Mouse (Mus musculus) small intestine, adult 2 months (tissue): ENCODE measurements around the gene Zfp511. TPM values are rescaled to one million over a fixed set of nuclear protein-coding genes. Genes with fewer than 3 reads are reported as not detected.

Source experiments
- H3K27ac ChIP-seq: fragments of 200-500 bp; 2 replicates; pipeline ENCODE4 v1.5.1; 2012; ENCODE audit warnings: low read depth, low read length, control low read depth, inconsistent platforms; ENCODE audit not compliant: insufficient read depth
- H3K27me3 ChIP-seq: fragments of 200-500 bp; 2 replicates; pipeline ENCODE4 v1.6.1; 2012; ENCODE audit warnings: mild to moderate bottlenecking, moderate library complexity, low read length, inconsistent platforms; ENCODE audit not compliant: control insufficient read depth, insufficient read depth
- H3K36me3 ChIP-seq: fragments of 200-500 bp; 2 replicates; pipeline ENCODE4 v1.6.1; 2012; ENCODE audit warnings: mild to moderate bottlenecking, low read length, control low read depth, inconsistent platforms; ENCODE audit not compliant: control insufficient read depth, insufficient read depth
- H3K4me1 ChIP-seq: fragments of 200-500 bp; 2 replicates; pipeline ENCODE4 v1.6.1; 2012; ENCODE audit warnings: low read length, inconsistent platforms, mixed read lengths; ENCODE audit not compliant: control insufficient read depth, insufficient read depth, insufficient read length
- H3K4me3 ChIP-seq: fragments of 200-500 bp; 2 replicates; pipeline ENCODE4 v1.5.1; 2012; ENCODE audit warnings: low read depth, mild to moderate bottlenecking, control low read depth, inconsistent platforms, low read length, moderate library complexity
- CTCF ChIP-seq: fragments of 200-500 bp; IDR thresholded peaks from 2 replicates; pipeline ENCODE4 v1.5.1; 2012; ENCODE audit warnings: low read depth, mild to moderate bottlenecking, control low read depth, inconsistent platforms, low read length, moderate library complexity, mixed read lengths; ENCODE audit not compliant: insufficient replicate concordance, insufficient read length; ENCODE audit errors: extremely low read depth
- POLR2A ChIP-seq: fragments of 200-500 bp; IDR thresholded peaks from 2 replicates; pipeline ENCODE4 v1.6.1; 2012; ENCODE audit warnings: low read depth, mild to moderate bottlenecking, control low read depth, inconsistent platforms, low read length, moderate library complexity
- WGBS: fragments of 180-500 bp; shearing (Covaris S2); methylation state at CpG from one replicate; pipeline ENCODE4 v1.1.7; 2018; 5-methylcytosine and 5-hydroxymethylcytosine counted together
- polyA plus RNA-seq: library from polyadenylated mRNA; depleted of rRNA; stranded (reverse); fragments of >200 nt; gene quantifications from 2 replicates; pipeline ENCODE4 v1.2.3, GENCODE M21; 2012

The Zfp511 gene
- polyA plus RNA-seq, 1 experiment = 54.9 TPM

- Histone ChIP-seq H3K27me3 (peaks cover 49% of the 10 kb centered on the region), H3K4me1 (peaks cover 18% of the 10 kb centered on the region), H3K4me3 (peak overlapping the region; percentile 63), H3K27ac (no peak overlapping the region), H3K36me3 (no peaks in the 10 kb centered on the region)
- 2% methylated on average over 34 of the region's 34 CpGs for WGBS
- TF ChIP-seq POLR2A (no peak), CTCF (no peak)
Measured at GRCm38 (mm10) chr7:140049115-140049689, 13.0 kb downstream of the Zfp511 start.

GRCm38 (mm10) chr7:140054124-140054523 is 17.9 kb downstream of the Zfp511 start:
- H3K27me3 ChIP-seq = peaks cover 41% of the 10 kb centered on the region
- no peak overlapping the region for H3K27ac ChIP-seq
- TF ChIP-seq POLR2A = no peak
- TF ChIP-seq CTCF = no peak
- H3K4me3 ChIP-seq = no peak overlapping the region
- no peaks in the 10 kb centered on the region for H3K36me3 ChIP-seq
- WGBS = 81% methylated on average over 4 of the region's 4 CpGs
- peaks cover 13% of the 10 kb centered on the region for H3K4me1 ChIP-seq

- TF ChIP-seq CTCF (no peak), POLR2A (no peak)
- Histone ChIP-seq H3K36me3 (no peaks in the 10 kb centered on the region), H3K4me3 (peak overlapping the region; percentile 49), H3K4me1 (peaks cover 16% of the 10 kb centered on the region), H3K27me3 (peaks cover 31% of the 10 kb centered on the region), H3K27ac (no peak overlapping the region)
- WGBS = 6% methylated on average over 53 of the region's 53 CpGs
Measured at GRCm38 (mm10) chr7:140057413-140058407, 21.5 kb downstream of the Zfp511 start.

DNA sequence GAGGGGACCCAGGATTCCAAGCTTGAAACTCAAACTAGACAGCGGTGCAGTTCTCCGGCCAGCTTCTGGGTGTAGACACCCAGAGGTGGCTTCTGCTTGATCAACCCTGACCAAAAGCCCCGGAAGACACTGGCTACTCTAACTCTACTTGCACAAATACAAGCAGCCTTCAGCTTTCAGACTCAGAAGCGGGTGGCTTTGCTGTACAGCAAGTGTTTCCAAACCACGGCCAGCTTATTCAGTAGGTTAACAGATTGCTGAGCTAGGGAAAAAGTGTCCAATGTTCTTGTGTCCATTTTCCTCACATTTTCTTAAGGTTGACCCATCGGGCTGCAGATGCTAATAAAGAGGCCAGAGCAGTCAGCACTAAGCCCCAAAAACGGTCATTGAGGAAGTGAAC is 22.3 kb downstream of the Zfp511 start:
- Histone ChIP-seq H3K4me1 (peaks cover 16% of the 10 kb centered on the region), H3K4me3 (0 out of 2 replicates have a peak overlapping the region, but pooled peaks have one; percentile 49), H3K27me3 (peaks cover 31% of the 10 kb centered on the region), H3K36me3 (no peaks in the 10 kb centered on the region), H3K27ac (no peak overlapping the region)
- 44% methylated on average over 7 of the region's 7 CpGs for WGBS
- TF ChIP-seq CTCF = no peak
- no peak for TF ChIP-seq POLR2A

DNA sequence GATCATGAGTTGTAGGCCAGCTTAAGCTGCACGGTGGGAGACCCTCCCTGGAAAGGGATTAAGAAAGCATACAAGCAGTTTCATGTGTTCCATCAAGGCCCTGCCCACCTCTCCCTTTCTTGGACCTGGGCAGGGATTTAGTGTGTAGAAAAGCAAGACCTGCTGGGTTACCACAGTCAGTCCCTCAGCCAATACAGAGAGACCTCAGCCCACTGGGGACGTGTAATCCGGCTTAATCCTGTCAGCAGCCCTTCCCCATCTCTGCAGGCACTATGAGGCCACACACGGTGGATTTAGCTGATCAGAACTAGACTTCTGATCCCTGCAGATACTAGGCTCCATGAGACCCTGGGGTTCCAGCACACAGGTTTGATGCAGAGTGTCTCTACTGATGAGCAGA is 23.4 kb downstream of the Zfp511 start:
- 76% methylated on average over 4 of the region's 4 CpGs for WGBS
- H3K4me3 ChIP-seq = no peak overlapping the region
- no peak overlapping the region for H3K27ac ChIP-seq
- TF ChIP-seq CTCF = no peak
- no peak for TF ChIP-seq POLR2A
- no peaks in the 10 kb centered on the region for H3K36me3 ChIP-seq
- peaks cover 16% of the 10 kb centered on the region for H3K4me1 ChIP-seq
- peaks cover 31% of the 10 kb centered on the region for H3K27me3 ChIP-seq

- peaks cover 31% of the 10 kb centered on the region for H3K27me3 ChIP-seq
- H3K27ac ChIP-seq = no peak overlapping the region
- no peaks in the 10 kb centered on the region for H3K36me3 ChIP-seq
- WGBS = 3% methylated on average over 47 of the region's 47 CpGs
- peaks cover 16% of the 10 kb centered on the region for H3K4me1 ChIP-seq
- TF ChIP-seq POLR2A = no peak
- TF ChIP-seq CTCF = no peak
- peak overlapping the region; percentile 40 for H3K4me3 ChIP-seq
Measured at GRCm38 (mm10) chr7:140060936-140061831, 25.0 kb downstream of the Zfp511 start.
